Mouse (Mus musculus): ENCODE measurements around the gene Lrrc27. TPM values are rescaled to one million over a fixed set of nuclear protein-coding genes. Genes with fewer than 3 reads are reported as not detected.

Lrrc27 gene
- polyA plus RNA-seq (2012; rRNA removed) = 3.3 and 3.7 TPM in 2 replicates

DNA sequence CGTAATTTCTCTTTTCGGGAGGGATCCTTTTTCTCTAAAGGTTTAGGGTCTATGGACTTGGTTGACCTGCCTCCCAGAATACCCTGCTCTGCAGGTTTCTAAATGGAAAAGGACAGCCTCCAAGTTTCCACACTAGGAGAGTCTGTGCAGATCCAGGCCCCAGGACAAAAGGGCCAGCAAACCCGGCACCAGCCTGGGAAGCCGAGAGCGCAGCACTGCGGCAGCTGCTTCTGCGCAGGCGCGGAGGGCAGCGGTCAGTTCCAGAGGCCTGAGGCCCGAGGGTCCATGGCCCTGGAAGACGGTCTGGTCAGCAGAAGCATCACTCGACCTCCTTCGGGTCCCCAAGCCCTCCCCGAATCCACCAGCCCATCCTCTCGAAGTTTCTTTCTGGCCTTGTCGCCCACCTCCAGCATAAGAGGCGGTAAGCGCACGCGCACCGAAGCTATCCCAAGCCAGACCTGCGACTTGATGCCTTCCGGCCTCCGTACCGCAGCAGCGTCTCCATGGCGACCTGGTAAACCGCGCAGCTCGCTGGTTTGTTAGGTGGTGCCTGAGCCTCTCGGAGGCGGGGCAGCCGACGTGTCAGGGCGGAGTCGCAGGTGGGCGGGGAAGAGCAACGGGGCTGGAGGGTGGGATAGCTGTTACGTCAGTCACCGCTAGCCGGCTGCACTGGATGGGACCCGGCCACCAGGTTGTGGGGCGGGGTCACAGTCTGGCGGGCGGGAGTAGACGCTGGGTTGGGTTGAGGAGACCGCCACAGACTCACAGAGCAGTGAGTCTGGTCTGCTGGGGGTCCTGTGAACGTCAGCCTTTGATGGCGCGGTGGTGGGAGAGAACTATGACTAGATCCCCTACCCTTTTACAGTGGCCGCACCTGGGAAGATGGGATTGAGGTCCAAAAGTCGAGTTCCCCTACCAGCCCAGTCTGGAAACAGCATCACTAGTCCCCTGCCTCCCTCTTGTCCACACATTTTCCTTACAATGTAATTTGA, at the start of gene Lrrc27, which contains the start of gene Stk32c:
Gene Lrrc27, plus strand, starts transcription at position 235 of the 992 bp plus-strand sequence.
Gene Stk32c, minus strand, starts transcription at position 554 of the 992 bp plus-strand sequence.
- WGBS = 2% methylated on average over 53 of the region's 53 CpGs
- Histone ChIP-seq H3K4me3 (ENCODE audit: insufficient read depth, low read depth, low read length) (peak within 1 kb of the TSS; percentile 88), H3K4me1 (ENCODE audit: control insufficient read depth, insufficient read depth, low read length) (peaks cover 5% of the 10 kb centered on the region; the same call in 1 of the 2 replicates), H3K27ac (ENCODE audit: insufficient read depth, low read depth, low read length) (peak within 1 kb of the TSS; percentile 85), H3K27me3 (replicated peaks; ENCODE audit: control insufficient read depth, insufficient read depth, low read length) (no peaks in the 10 kb centered on the region), H3K36me3 (ENCODE audit: control insufficient read depth, insufficient read depth, low read length) (no peaks in the 10 kb centered on the region)
- DNase-seq = peak; percentile 99
- peak; percentile 37 for TF ChIP-seq POLR2A (IDR thresholded peaks at IDR 0.05; ENCODE audit: low read depth, low read length)
- TF ChIP-seq CTCF (conservative IDR thresholded peaks at IDR 0.05; ENCODE audit: insufficient read depth, insufficient read length, low read depth, low read length) = no peak

DNA sequence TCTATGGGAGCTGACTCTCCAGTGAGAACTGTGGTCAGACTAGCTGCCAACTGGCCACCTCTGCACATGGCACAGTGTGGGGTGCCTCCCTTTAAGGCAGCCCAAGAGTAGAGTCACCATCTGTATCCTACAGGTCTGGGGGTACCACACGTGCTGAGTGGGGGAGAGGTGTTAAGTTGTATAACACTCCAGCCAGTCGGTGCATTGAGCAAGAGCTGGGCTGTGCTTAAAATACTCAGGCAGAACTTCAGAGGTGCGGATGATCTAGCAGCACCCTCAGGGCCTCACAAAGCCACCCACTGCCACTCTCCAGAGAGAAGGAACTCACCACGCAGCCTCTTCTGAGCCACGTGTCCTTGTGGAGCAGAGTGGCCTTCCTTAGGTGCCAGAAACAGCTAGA, 48.4 kb upstream of the Lrrc27 start:
- WGBS = 52% methylated on average over 5 of the region's 5 CpGs
- Histone ChIP-seq H3K4me3 (ENCODE audit: insufficient read depth, low read depth, low read length) (no peak overlapping the region), H3K4me1 (ENCODE audit: control insufficient read depth, insufficient read depth, low read length) (no peaks in the 10 kb centered on the region), H3K27me3 (replicated peaks; ENCODE audit: control insufficient read depth, insufficient read depth, low read length) (no peaks in the 10 kb centered on the region), H3K36me3 (ENCODE audit: control insufficient read depth, insufficient read depth, low read length) (no peaks in the 10 kb centered on the region), H3K27ac (ENCODE audit: insufficient read depth, low read depth, low read length) (no peak overlapping the region)
- DNase-seq = no peak
- TF ChIP-seq CTCF (conservative IDR thresholded peaks at IDR 0.05; ENCODE audit: insufficient read depth, insufficient read length, low read depth, low read length) (no peak), POLR2A (IDR thresholded peaks at IDR 0.05; ENCODE audit: low read depth, low read length) (no peak)

DNA sequence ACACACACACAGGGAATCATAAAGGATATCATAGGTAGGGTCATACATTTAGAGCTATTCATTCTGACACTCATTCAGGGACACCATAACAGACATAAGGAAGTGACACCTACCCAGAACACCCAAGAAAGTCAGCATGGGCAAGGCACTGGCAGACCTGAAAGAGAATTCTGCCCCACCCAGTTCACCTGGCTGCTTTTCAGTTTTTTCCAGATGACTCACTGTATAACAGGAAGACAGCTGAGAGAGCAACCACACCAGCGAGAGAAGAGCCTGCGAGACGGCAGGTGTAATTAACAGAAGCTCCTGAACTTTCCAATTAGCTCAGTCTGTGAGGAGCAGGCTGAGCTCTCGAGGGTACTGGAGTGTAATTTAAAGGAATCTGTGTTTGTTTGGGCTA, 43.6 kb upstream of the Lrrc27 start:
- no peak for DNase-seq
- H3K27me3 ChIP-seq (replicated peaks; ENCODE audit: control insufficient read depth, insufficient read depth, low read length) = no peaks in the 10 kb centered on the region
- H3K4me1 ChIP-seq (ENCODE audit: control insufficient read depth, insufficient read depth, low read length) = no peaks in the 10 kb centered on the region
- 42% methylated on average over 4 of the region's 4 CpGs for WGBS
- H3K27ac ChIP-seq (ENCODE audit: insufficient read depth, low read depth, low read length) = no peak overlapping the region
- H3K4me3 ChIP-seq (ENCODE audit: insufficient read depth, low read depth, low read length) = no peak overlapping the region
- H3K36me3 ChIP-seq (ENCODE audit: control insufficient read depth, insufficient read depth, low read length) = no peaks in the 10 kb centered on the region
- TF ChIP-seq POLR2A (IDR thresholded peaks at IDR 0.05; ENCODE audit: low read depth, low read length) = no peak
- no peak for TF ChIP-seq CTCF (conservative IDR thresholded peaks at IDR 0.05; ENCODE audit: insufficient read depth, insufficient read length, low read depth, low read length)

DNA sequence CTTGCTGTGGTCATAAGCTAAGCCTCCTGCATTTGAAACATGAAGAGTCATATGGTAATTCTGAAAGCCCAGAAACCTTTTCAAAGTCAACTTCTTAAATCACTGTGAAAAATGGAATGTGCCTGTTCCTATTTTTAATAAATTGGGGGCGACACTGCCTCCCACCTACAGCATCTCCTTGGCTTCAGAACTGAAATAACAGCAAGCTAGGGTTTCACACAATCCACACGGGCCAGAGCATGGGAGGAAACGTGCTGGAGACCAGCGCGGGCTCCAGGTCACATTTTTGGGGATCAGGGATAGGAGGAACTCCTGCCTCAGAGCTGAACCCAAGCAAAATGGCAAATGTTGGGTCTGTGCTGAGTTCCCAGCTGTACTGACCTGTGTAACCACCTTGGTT, 33.5 kb upstream of the Lrrc27 start:
- no peak overlapping the region for H3K27ac ChIP-seq (ENCODE audit: insufficient read depth, low read depth, low read length)
- no peak overlapping the region for H3K4me3 ChIP-seq (ENCODE audit: insufficient read depth, low read depth, low read length)
- no peak for DNase-seq
- H3K27me3 ChIP-seq (replicated peaks; ENCODE audit: control insufficient read depth, insufficient read depth, low read length) = no peaks in the 10 kb centered on the region
- WGBS = 77% methylated on average over 5 of the region's 5 CpGs
- H3K4me1 ChIP-seq (ENCODE audit: control insufficient read depth, insufficient read depth, low read length) = no peaks in the 10 kb centered on the region
- TF ChIP-seq CTCF (conservative IDR thresholded peaks at IDR 0.05; ENCODE audit: insufficient read depth, insufficient read length, low read depth, low read length) = no peak
- TF ChIP-seq POLR2A (IDR thresholded peaks at IDR 0.05; ENCODE audit: low read depth, low read length) = no peak
- no peaks in the 10 kb centered on the region for H3K36me3 ChIP-seq (ENCODE audit: control insufficient read depth, insufficient read depth, low read length)

DNA sequence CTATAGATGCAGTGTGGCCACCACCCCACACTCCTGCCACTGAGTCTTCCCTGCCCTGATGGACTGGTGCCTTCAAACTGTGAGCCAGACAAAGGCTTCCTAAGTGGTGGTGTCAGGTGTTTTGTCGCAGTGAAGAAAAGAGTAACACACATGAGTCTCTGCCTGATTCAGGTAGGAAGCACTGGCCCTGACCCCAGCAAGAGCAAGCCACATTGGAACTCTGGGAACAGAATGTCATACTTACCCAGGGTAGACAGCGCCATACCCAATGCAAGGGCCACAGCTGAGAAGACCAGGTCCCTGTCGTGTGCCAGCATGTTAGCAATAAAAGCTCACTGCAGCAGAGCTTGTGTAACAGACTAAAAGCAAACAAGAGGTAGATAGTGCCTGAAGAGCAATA, 32.7 kb upstream of the Lrrc27 start:
- whole genome bisulfite sequencing = 87% methylated on average over 3 of the region's 3 CpGs
- DNase-seq = no peak
- H3K4me3 ChIP-seq (ENCODE audit: insufficient read depth, low read depth, low read length) = no peak overlapping the region
- TF ChIP-seq CTCF (conservative IDR thresholded peaks at IDR 0.05; ENCODE audit: insufficient read depth, insufficient read length, low read depth, low read length) = no peak
- no peak for TF ChIP-seq POLR2A (IDR thresholded peaks at IDR 0.05; ENCODE audit: low read depth, low read length)
- no peak overlapping the region for H3K27ac ChIP-seq (ENCODE audit: insufficient read depth, low read depth, low read length)
- no peaks in the 10 kb centered on the region for H3K4me1 ChIP-seq (ENCODE audit: control insufficient read depth, insufficient read depth, low read length)
- H3K36me3 ChIP-seq (ENCODE audit: control insufficient read depth, insufficient read depth, low read length) = no peaks in the 10 kb centered on the region
- no peaks in the 10 kb centered on the region for H3K27me3 ChIP-seq (replicated peaks; ENCODE audit: control insufficient read depth, insufficient read depth, low read length)

DNA sequence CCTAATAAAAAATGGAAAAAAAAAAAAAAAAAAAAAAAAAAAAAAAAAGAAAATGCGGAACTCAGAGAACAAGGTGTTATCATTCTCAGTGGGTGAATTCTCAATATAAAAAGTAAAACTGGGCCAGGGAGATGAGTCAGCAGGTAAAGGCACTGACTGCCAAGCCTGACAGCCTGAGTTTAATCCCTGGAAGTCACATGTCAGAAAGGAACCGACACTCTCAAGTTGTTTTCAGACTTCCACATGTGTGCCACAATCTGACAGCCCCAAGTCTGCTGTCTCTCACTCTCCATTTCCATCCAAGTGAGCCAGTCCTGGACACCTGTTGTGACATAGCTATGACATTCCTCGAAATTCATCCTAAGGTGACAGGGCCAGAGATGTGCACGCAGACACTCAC, 28.4 kb upstream of the Lrrc27 start:
- WGBS = 78% methylated on average over 3 of the region's 4 CpGs
- DNase-seq = no peak
- Histone ChIP-seq H3K27me3 (replicated peaks; ENCODE audit: control insufficient read depth, insufficient read depth, low read length) (no peaks in the 10 kb centered on the region), H3K36me3 (ENCODE audit: control insufficient read depth, insufficient read depth, low read length) (no peaks in the 10 kb centered on the region), H3K4me3 (ENCODE audit: insufficient read depth, low read depth, low read length) (no peak overlapping the region), H3K27ac (ENCODE audit: insufficient read depth, low read depth, low read length) (no peak overlapping the region), H3K4me1 (ENCODE audit: control insufficient read depth, insufficient read depth, low read length) (no peaks in the 10 kb centered on the region)
- TF ChIP-seq CTCF (conservative IDR thresholded peaks at IDR 0.05; ENCODE audit: insufficient read depth, insufficient read length, low read depth, low read length) = no peak
- no peak for TF ChIP-seq POLR2A (IDR thresholded peaks at IDR 0.05; ENCODE audit: low read depth, low read length)

DNA sequence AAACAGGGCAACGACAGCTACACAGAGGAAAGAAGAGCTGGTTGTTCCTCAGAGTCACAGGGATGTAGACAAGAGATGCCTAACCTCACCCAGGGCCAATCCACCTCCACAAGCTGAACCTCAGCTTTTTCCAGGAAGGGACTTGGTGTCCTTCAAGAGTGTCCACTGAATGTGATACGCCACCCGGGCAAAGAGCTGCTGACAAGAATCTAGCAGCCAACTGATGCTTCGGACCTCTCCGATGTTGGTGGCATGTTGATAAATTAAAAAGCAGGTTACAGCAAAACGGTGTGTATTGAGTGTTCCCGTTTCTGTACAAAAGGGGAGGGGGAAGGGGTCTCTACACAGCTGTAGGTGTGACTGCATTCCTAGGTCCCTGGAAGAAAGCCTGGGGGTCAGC, 27.9 kb upstream of the Lrrc27 start:
- H3K36me3 ChIP-seq (ENCODE audit: control insufficient read depth, insufficient read depth, low read length) = no peaks in the 10 kb centered on the region
- TF ChIP-seq POLR2A (IDR thresholded peaks at IDR 0.05; ENCODE audit: low read depth, low read length) (no peak), CTCF (conservative IDR thresholded peaks at IDR 0.05; ENCODE audit: insufficient read depth, insufficient read length, low read depth, low read length) (no peak)
- H3K27ac ChIP-seq (ENCODE audit: insufficient read depth, low read depth, low read length) = no peak overlapping the region
- no peaks in the 10 kb centered on the region for H3K4me1 ChIP-seq (ENCODE audit: control insufficient read depth, insufficient read depth, low read length)
- H3K4me3 ChIP-seq (ENCODE audit: insufficient read depth, low read depth, low read length) = no peak overlapping the region
- 82% methylated on average over 7 of the region's 7 CpGs for WGBS
- no peaks in the 10 kb centered on the region for H3K27me3 ChIP-seq (replicated peaks; ENCODE audit: control insufficient read depth, insufficient read depth, low read length)
- DNase-seq = no peak

All from kidney, adult 2 months (tissue).